Mouse (Mus musculus) hindbrain, embryonic 12.5 days (tissue): ENCODE measurements around the gene Nfkbia. TPM values are rescaled to one million over a fixed set of nuclear protein-coding genes. Genes with fewer than 3 reads are reported as not detected.
A peak's percentile ranks its signal among the peaks of the same experiment; 100 is the strongest.

ENCODE experiments used
- ATAC-seq: fragments of 200-750 bp; cut with Nextera tagmentation; 2 replicates; pipeline ENCODE4 v1.8.0; 2017; ENCODE audit warnings: moderate TSS enrichment; ENCODE audit not compliant: low FRiP score
- H3K27ac ChIP-seq: fragments of 300-500 bp; sonication (generic); 2 replicates; pipeline ENCODE4 v1.5.1; 2016; ENCODE audit warnings: mild to moderate bottlenecking
- H3K27me3 ChIP-seq: fragments of 300-500 bp; sonication (generic); 2 replicates; pipeline ENCODE4 v1.6.1; 2016; ENCODE audit warnings: mild to moderate bottlenecking
- H3K36me3 ChIP-seq: fragments of 300-500 bp; sonication (generic); 2 replicates; pipeline ENCODE4 v1.6.1; 2016; ENCODE audit warnings: mild to moderate bottlenecking
- H3K4me1 ChIP-seq: fragments of 300-500 bp; sonication (generic); 2 replicates; pipeline ENCODE4 v1.6.1; 2016
- H3K4me2 ChIP-seq: fragments of 300-500 bp; sonication (generic); replicated peaks from 2 replicates; pipeline ENCODE4 v1.6.1; 2016; ENCODE audit warnings: mild to moderate bottlenecking
- H3K4me3 ChIP-seq: fragments of 300-500 bp; sonication (generic); 2 replicates; pipeline ENCODE4 v1.5.1; 2016; ENCODE audit warnings: mild to moderate bottlenecking
- H3K9ac ChIP-seq: fragments of 300-500 bp; sonication (generic); 2 replicates; pipeline ENCODE4 v1.6.1; 2016; ENCODE audit warnings: mild to moderate bottlenecking, moderate library complexity
- H3K9me3 ChIP-seq: fragments of 300-500 bp; sonication (generic); replicated peaks from 2 replicates; pipeline ENCODE4 v1.6.1; 2016; ENCODE audit warnings: mild to moderate bottlenecking
- WGBS: fragments of 180-500 bp; shearing (Covaris S2); methylation state at CpG from one replicate; pipeline ENCODE4 v1.1.7; 2016; 5-methylcytosine and 5-hydroxymethylcytosine counted together
- polyA plus RNA-seq: library from polyadenylated mRNA; unstranded; fragments of >200 nt; fragmentation: Nextera tagmentation; extraction: Ambion mirVana; gene quantifications from 2 replicates; pipeline ENCODE4 v1.2.1, GENCODE M21; 2016

The Nfkbia gene
- polyA plus RNA-seq, 1 experiment from 2014 or later, result 42.8 TPM

DNA sequence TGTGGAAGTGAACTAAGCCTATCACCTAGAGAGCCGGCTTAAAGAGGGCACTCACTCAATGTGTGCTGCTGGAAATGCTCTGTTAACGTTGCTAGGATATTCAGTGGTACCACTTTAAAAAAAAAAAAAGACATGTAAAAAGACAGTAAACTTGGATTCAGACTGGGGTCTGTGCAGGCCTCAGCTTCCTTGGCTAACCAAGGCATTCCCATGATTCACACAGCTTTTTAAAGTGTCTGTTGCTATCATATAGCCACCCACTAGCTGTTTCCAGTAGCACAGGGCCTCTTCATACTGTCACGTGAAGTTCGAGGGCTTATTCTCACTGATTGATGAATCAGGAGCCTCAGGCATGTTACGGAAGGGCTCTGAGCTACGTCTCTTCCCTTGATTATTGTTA, 30.0 kb downstream of the Nfkbia start:
- 74% methylated on average over 6 of the region's 6 CpGs for WGBS
- Histone ChIP-seq H3K4me2 (no peak overlapping the region), H3K9me3 (no peaks in the 10 kb centered on the region), H3K4me1 (peaks cover 41% of the 10 kb centered on the region), H3K27ac (no peak overlapping the region), H3K9ac (no peak overlapping the region), H3K4me3 (no peak overlapping the region), H3K27me3 (no peaks in the 10 kb centered on the region), H3K36me3 (no peaks in the 10 kb centered on the region)
- ATAC-seq, result no peak

DNA sequence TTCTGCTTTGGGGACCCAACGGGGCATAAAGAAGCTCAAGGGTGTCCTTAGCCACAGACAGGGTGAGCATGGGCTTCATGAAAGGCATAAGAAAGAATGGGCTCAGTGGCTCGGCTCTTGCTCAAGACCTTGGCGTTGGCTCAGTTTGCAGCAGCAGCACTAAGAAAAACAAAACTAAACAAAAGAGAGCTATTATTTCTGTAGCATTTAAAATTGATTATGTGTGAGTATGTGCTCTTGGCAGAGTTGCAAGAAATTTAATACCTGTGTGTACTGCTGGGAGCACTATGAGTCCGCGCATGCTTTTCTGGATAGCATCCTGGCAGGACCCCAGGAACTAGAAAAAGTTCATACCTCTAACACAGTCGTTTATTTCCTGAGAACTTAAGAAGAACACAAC, 30.7 kb downstream of the Nfkbia start:
- Histone ChIP-seq H3K4me3 (no peak overlapping the region), H3K36me3 (no peaks in the 10 kb centered on the region), H3K27ac (no peak overlapping the region), H3K9ac (no peak overlapping the region), H3K27me3 (no peaks in the 10 kb centered on the region), H3K9me3 (no peaks in the 10 kb centered on the region), H3K4me2 (no peak overlapping the region), H3K4me1 (peaks cover 36% of the 10 kb centered on the region)
- 79% methylated on average over 6 of the region's 6 CpGs for WGBS
- ATAC-seq, result no peak

DNA sequence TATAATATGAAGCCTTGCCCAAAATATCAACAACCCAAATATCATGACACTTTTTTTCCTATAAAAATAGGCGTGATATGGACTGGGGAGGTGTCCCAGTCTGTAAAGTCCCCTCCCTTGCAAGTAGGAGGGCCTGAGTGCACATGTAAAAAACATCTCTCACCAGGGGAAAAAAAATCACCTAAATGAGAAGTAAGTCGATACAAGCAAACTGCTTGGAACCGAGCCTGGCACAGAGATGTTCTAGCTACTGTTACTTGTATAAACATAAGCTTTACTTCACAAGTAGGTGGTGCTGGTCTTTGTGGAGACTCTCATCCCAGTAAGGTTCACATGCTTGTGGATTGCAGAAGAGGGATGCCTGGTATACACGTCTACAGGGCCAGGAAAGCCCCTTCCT, 31.5 kb downstream of the Nfkbia start:
- Histone ChIP-seq H3K4me2 (no peak overlapping the region), H3K36me3 (no peaks in the 10 kb centered on the region), H3K9ac (no peak overlapping the region), H3K4me1 (peaks cover 28% of the 10 kb centered on the region), H3K9me3 (no peaks in the 10 kb centered on the region), H3K27me3 (no peaks in the 10 kb centered on the region), H3K4me3 (no peak overlapping the region), H3K27ac (no peak overlapping the region)
- ATAC-seq, result no peak
- 72% methylated on average over 4 of the region's 4 CpGs for WGBS

GRCm38 (mm10) chr12:55459739-55460138, 32.7 kb downstream of the Nfkbia start:
- H3K4me1 ChIP-seq, result peaks cover 19% of the 10 kb centered on the region
- H3K36me3 ChIP-seq, result no peaks in the 10 kb centered on the region
- no peak overlapping the region for H3K27ac ChIP-seq
- H3K27me3 ChIP-seq, result no peaks in the 10 kb centered on the region
- WGBS, result 86% methylated on average over 8 of the region's 8 CpGs
- no peak for ATAC-seq
- H3K9me3 ChIP-seq, result no peaks in the 10 kb centered on the region
- no peak overlapping the region for H3K4me2 ChIP-seq
- no peak overlapping the region for H3K4me3 ChIP-seq
- no peak overlapping the region for H3K9ac ChIP-seq

DNA sequence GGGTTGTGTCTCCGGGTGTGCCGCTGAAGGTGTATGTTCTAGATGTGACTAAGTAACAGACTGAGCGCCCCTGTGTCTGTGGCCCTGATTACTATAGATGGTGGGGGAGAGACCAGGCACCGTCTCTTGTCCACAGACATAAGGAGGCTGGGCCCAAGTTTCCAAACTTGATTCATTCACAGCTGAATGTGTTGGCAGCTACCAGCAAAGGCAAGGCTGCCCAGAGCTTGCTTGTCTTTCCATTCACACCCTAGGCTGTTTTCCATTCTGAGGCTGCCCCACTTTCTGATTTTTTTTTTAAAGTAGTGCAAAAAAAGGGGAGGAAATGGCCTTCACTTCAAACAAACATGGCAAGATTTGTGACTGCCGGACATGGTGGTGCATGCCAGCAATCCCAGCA, 35.6 kb downstream of the Nfkbia start:
- Histone ChIP-seq H3K36me3 (no peaks in the 10 kb centered on the region), H3K4me1 (peaks cover 6% of the 10 kb centered on the region; the same call in 1 of the 2 replicates), H3K4me3 (no peak overlapping the region), H3K4me2 (no peak overlapping the region), H3K27me3 (no peaks in the 10 kb centered on the region), H3K27ac (no peak overlapping the region), H3K9me3 (no peaks in the 10 kb centered on the region), H3K9ac (no peak overlapping the region)
- no peak for ATAC-seq
- 95% methylated on average over 5 of the region's 5 CpGs for WGBS

DNA sequence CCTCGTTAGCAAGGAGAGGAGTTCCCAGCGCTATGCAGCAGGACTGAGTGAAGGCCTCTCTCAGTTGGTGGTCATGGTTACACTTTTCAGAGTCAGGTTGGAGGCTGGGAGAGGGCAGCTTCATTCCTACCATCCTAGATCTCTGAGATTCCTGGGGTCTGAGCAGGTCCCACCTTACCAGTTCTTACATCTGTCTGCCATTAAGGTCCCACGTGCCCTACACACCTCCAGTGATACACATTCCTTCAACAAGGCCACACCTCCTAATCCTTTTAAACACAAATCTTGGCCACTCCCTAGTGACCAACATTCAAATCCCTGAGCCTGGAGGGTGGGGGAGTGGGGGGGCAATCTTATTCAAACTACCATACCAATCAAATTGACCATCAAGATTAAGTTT, 36.3 kb downstream of the Nfkbia start:
- H3K4me1 ChIP-seq, result peaks cover 1% of the 10 kb centered on the region; the same call in 1 of the 2 replicates
- no peak overlapping the region for H3K4me2 ChIP-seq
- H3K9me3 ChIP-seq, result no peaks in the 10 kb centered on the region
- H3K27ac ChIP-seq, result no peak overlapping the region
- H3K27me3 ChIP-seq, result no peaks in the 10 kb centered on the region
- H3K4me3 ChIP-seq, result no peak overlapping the region
- 60% methylated on average over 3 of the region's 3 CpGs for WGBS
- H3K9ac ChIP-seq, result no peak overlapping the region
- H3K36me3 ChIP-seq, result no peaks in the 10 kb centered on the region
- no peak for ATAC-seq

GRCm38 (mm10) chr12:55455206-55455605, 37.2 kb downstream of the Nfkbia start:
- Histone ChIP-seq H3K27me3 (no peaks in the 10 kb centered on the region), H3K9ac (no peak overlapping the region), H3K4me2 (no peak overlapping the region), H3K4me3 (no peak overlapping the region), H3K27ac (no peak overlapping the region), H3K4me1 (peaks cover 3% of the 10 kb centered on the region; the same call in 1 of the 2 replicates), H3K9me3 (no peaks in the 10 kb centered on the region), H3K36me3 (no peaks in the 10 kb centered on the region)
- WGBS, result 76% methylated on average over 9 of the region's 10 CpGs
- ATAC-seq, result no peak

GRCm38 (mm10) chr12:55453924-55454323, 38.5 kb downstream of the Nfkbia start:
- no peak for ATAC-seq
- H3K4me3 ChIP-seq, result no peak overlapping the region
- peaks cover 5% of the 10 kb centered on the region; the same call in 1 of the 2 replicates for H3K4me1 ChIP-seq
- no peak overlapping the region for H3K27ac ChIP-seq
- H3K4me2 ChIP-seq, result no peak overlapping the region
- H3K27me3 ChIP-seq, result no peaks in the 10 kb centered on the region
- H3K9ac ChIP-seq, result no peak overlapping the region
- H3K9me3 ChIP-seq, result no peaks in the 10 kb centered on the region
- WGBS, result 72% methylated on average over 4 of the region's 4 CpGs
- H3K36me3 ChIP-seq, result no peaks in the 10 kb centered on the region

- Histone ChIP-seq H3K4me1 (peaks cover 5% of the 10 kb centered on the region; the same call in 1 of the 2 replicates), H3K9me3 (no peaks in the 10 kb centered on the region), H3K27ac (no peak overlapping the region), H3K4me3 (no peak overlapping the region), H3K4me2 (no peak overlapping the region), H3K36me3 (no peaks in the 10 kb centered on the region), H3K27me3 (no peaks in the 10 kb centered on the region), H3K9ac (no peak overlapping the region)
- 56% methylated on average over 5 of the region's 5 CpGs for WGBS
- no peak for ATAC-seq
Measured at GRCm38 (mm10) chr12:55452839-55453238, 39.6 kb downstream of the Nfkbia start.

DNA sequence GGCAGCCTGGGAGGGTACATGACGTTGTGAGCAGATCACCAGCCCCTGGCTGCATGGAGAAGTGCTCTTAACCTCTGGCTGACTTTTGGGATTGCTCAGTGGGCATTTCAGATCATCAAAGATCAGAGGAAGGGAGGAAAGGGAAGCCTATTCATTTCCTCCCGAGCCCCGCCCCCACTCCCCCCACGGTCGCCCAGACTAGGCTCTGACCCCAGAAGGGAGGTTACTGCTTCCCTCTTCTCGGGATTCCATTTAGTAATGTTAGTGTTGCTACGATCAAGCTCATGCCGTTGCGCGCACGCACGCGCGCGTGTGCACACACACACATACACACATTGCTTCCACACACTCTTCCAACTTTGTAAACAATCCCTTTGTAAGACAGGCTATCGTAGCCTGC, 42.0 kb downstream of the Nfkbia start:
- Histone ChIP-seq H3K27me3 (no peaks in the 10 kb centered on the region), H3K4me3 (no peak overlapping the region), H3K36me3 (no peaks in the 10 kb centered on the region), H3K4me2 (no peak overlapping the region), H3K9ac (no peak overlapping the region), H3K9me3 (no peaks in the 10 kb centered on the region), H3K27ac (no peak overlapping the region), H3K4me1 (peaks cover 23% of the 10 kb centered on the region)
- 64% methylated on average over 16 of the region's 16 CpGs for WGBS
- no peak for ATAC-seq

- peaks cover 23% of the 10 kb centered on the region for H3K4me1 ChIP-seq
Measured at GRCm38 (mm10) chr12:55449048-55449447, 43.4 kb downstream of the Nfkbia start.

GRCm38 (mm10) chr12:55448457-55448856, 44.0 kb downstream of the Nfkbia start:
- no peak overlapping the region for H3K4me2 ChIP-seq
- no peaks in the 10 kb centered on the region for H3K36me3 ChIP-seq
- peaks cover 23% of the 10 kb centered on the region for H3K4me1 ChIP-seq
- no peak overlapping the region for H3K9ac ChIP-seq
- whole genome bisulfite sequencing, result 75% methylated on average over 2 of the region's 2 CpGs
- H3K27me3 ChIP-seq, result no peaks in the 10 kb centered on the region
- H3K9me3 ChIP-seq, result no peaks in the 10 kb centered on the region
- no peak for ATAC-seq
- H3K27ac ChIP-seq, result no peak overlapping the region
- H3K4me3 ChIP-seq, result no peak overlapping the region

More at GRCm38 (mm10) chr12:55449048-55449447, 43.4 kb downstream of the Nfkbia start:
- Histone ChIP-seq H3K36me3 (no peaks in the 10 kb centered on the region), H3K9ac (no peak overlapping the region), H3K27ac (no peak overlapping the region), H3K27me3 (no peaks in the 10 kb centered on the region), H3K4me3 (no peak overlapping the region), H3K4me2 (no peak overlapping the region), H3K9me3 (no peaks in the 10 kb centered on the region)
- WGBS, result 98% methylated on average over 2 of the region's 2 CpGs
- ATAC-seq, result no peak

GRCm38 (mm10) chr12:55447396-55447760, 45.1 kb downstream of the Nfkbia start:
- H3K27ac ChIP-seq, result peak overlapping the region; percentile 89
- no peak overlapping the region for H3K4me2 ChIP-seq
- no peak overlapping the region for H3K9ac ChIP-seq
- ATAC-seq, result no peak
- H3K9me3 ChIP-seq, result no peaks in the 10 kb centered on the region
- 76% methylated on average over 11 of the region's 11 CpGs for WGBS
- H3K4me1 ChIP-seq, result peaks cover 25% of the 10 kb centered on the region
- no peak overlapping the region for H3K4me3 ChIP-seq
- H3K27me3 ChIP-seq, result no peaks in the 10 kb centered on the region
- no peaks in the 10 kb centered on the region for H3K36me3 ChIP-seq
